In genomic region chr14:118131931-118132641, GRCm38 (mm10) we compare ENCODE assay signal across 8 mouse cellular contexts. TPM values are rescaled to one million over a fixed set of nuclear protein-coding genes. Genes with fewer than 3 reads are reported as not detected.
DNase-seq lines count a peak whose midpoint lies in the region; ATAC-seq lines count a peak whose summit lies in the region.

No protein-coding gene starts in this region.

- peak; percentile 13 for ATAC-seq in kidney, embryonic 15.5 days (replicated peaks; ENCODE audit: low FRiP score)
- peak; percentile 10 for ATAC-seq in common myeloid progenitor, adult 5-6 weeks (replicated peaks; ENCODE audit: low read depth, poor library complexity, severe bottlenecking)
- peak; percentile 8 for ATAC-seq in intestine, embryonic 16.5 days
- ATAC-seq in monocyte, adult 5-6 weeks (replicated peaks; ENCODE audit: insufficient number of reproducible peaks, low FRiP score, low TSS enrichment, poor library complexity, severe bottlenecking), result 0 out of 2 replicates have a peak, but pooled peaks have one; percentile 0

- peaks cover 16% of the 10 kb centered on the region for H3K4me1 ChIP-seq in kidney, embryonic 15.5 days
- H3K4me1 ChIP-seq in intestine, embryonic 16.5 days (ENCODE audit: control insufficient read depth, insufficient read depth, low read length), result peaks cover 6% of the 10 kb centered on the region

- peak overlapping the region; percentile 70 for H3K9ac ChIP-seq in kidney, embryonic 15.5 days
- peak overlapping the region; percentile 83 for H3K9ac ChIP-seq in intestine, embryonic 16.5 days (ENCODE audit: low read depth, low read length)

- WGBS in kidney, embryonic 15.5 days, result 10% methylated on average over 21 of the region's 21 CpGs
- 9% methylated on average over 21 of the region's 21 CpGs for WGBS in intestine, embryonic 16.5 days

- H3K27me3 ChIP-seq in kidney, embryonic 15.5 days, result no peaks in the 10 kb centered on the region
- H3K27me3 ChIP-seq in intestine, embryonic 16.5 days (replicated peaks; ENCODE audit: control insufficient read depth, insufficient read depth, low read length), result no peaks in the 10 kb centered on the region

- H3K27ac ChIP-seq in kidney, embryonic 15.5 days, result peak overlapping the region; percentile 49; the same call in 1 of the 2 replicates
- H3K27ac ChIP-seq in intestine, embryonic 16.5 days (ENCODE audit: low read length), result peak overlapping the region; percentile 18; the same call in 1 of the 2 replicates

- H3K4me2 ChIP-seq in kidney, embryonic 15.5 days, result peak overlapping the region; percentile 86
- peak overlapping the region; percentile 61 for H3K4me2 ChIP-seq in intestine, embryonic 16.5 days (ENCODE audit: low read depth, low read length)

- peaks cover 26% of the 10 kb centered on the region for H3K36me3 ChIP-seq in kidney, embryonic 15.5 days
- no peaks in the 10 kb centered on the region; the same call in 1 of the 2 replicates for H3K36me3 ChIP-seq in intestine, embryonic 16.5 days (ENCODE audit: control insufficient read depth, insufficient read depth, low read length)

- H3K4me3 ChIP-seq in kidney, embryonic 15.5 days (replicated peaks), result peak overlapping the region; percentile 78
- peak overlapping the region; percentile 87 for H3K4me3 ChIP-seq in intestine, embryonic 16.5 days (ENCODE audit: low read length)

- H3K9me3 ChIP-seq in kidney, embryonic 15.5 days (replicated peaks), result no peaks in the 10 kb centered on the region; the same call in 1 of the 2 replicates
- no peaks in the 10 kb centered on the region for H3K9me3 ChIP-seq in intestine, embryonic 16.5 days (ENCODE audit: control insufficient read depth, low read length)

- no peak for DNase-seq in kidney, postnatal 36 days
- no peak for DNase-seq in adrenal gland, adult 8-10 months
- DNase-seq in frontal cortex, postnatal 25 days (ENCODE audit: low spot score in 2 of 2), result no peak
- no peak for DNase-seq in right cerebral cortex, postnatal 10 days (ENCODE audit: low spot score in 2 of 2)

RNA-seq across cellular contexts. Expression of gene Tgds, which starts 0.5 kb away (rescaled TPM):
- 36.7 and 38.1 TPM in 2 replicates for polyA plus RNA-seq in kidney, embryonic 15.5 days (2015; fragmentation: Nextera tagmentation; extraction: Ambion mirVana)
- 12.1 and 14.5 TPM in 2 replicates for total RNA-seq in common myeloid progenitor, adult 5-6 weeks (2017)
- polyA plus RNA-seq in intestine, embryonic 16.5 days (2015; fragmentation: Nextera tagmentation; extraction: Ambion mirVana), result 31.4 and 31.8 TPM in 2 replicates
- total RNA-seq in monocyte, adult 5-6 weeks (2017), result 9.3 to 26.2 TPM (median 25.2 TPM) in 3 replicates
- 10 to 100 TPM; 16.5 to 20.9 (median 17.0) TPM for total RNA-seq in adrenal gland, adult 8-10 months (2022)

RNA-seq across cellular contexts. Expression of gene Gpr180, which starts 4.9 kb away (rescaled TPM):
- polyA plus RNA-seq in kidney, embryonic 15.5 days (2015; fragmentation: Nextera tagmentation; extraction: Ambion mirVana), result 54.6 and 58.6 TPM in 2 replicates
- 6.5 and 11.1 TPM in 2 replicates for total RNA-seq in common myeloid progenitor, adult 5-6 weeks (2017)
- 42.3 and 43.1 TPM in 2 replicates for polyA plus RNA-seq in intestine, embryonic 16.5 days (2015; fragmentation: Nextera tagmentation; extraction: Ambion mirVana)
- 9.7 to 15.5 TPM (median 11.2 TPM) in 3 replicates for total RNA-seq in monocyte, adult 5-6 weeks (2017)
- total RNA-seq in adrenal gland, adult 8-10 months (2022), result 10 to 100 TPM; 29.0 to 32.3 (median 31.5) TPM
